Mouse (Mus musculus) spleen, postnatal 14 days (tissue): ENCODE data around the gene Igsf21.

ENCODE experiments used
- DNase-seq, 2 experiments: peaks; one replicate each; pipeline ENCODE4 v3.0.0; 2021 to 2022; ENCODE audit warnings: low spot score in 2 of 2

Igsf21 gene

GRCm38 (mm10) chr4:139986913-139987312 is 259.7 kb downstream of the Igsf21 start:
- DNase-seq, result no peak

GRCm38 (mm10) chr4:139978716-139979115 is 267.9 kb downstream of the Igsf21 start:
- DNase-seq, result no peak

GRCm38 (mm10) chr4:139977308-139977781 is 269.2 kb downstream of the Igsf21 start:
- DNase-seq, result no peak
